Mouse (Mus musculus) lung, postnatal 10 days (tissue): ENCODE measurements at regions not wholly inside any gene's neighbourhood (a gene's known extent, or its start where the extent isn't known, plus 50 kb on each side); places are given as distances from the start of the nearest gene placed in this dataset.

Source experiments
- DNase-seq: peaks from one replicate; pipeline ENCODE4 v3.0.0; 2021

GRCm38 (mm10) chr12:35429473-35429872, 105.4 kb downstream of the Ahr start:
- no peak for DNase-seq

GRCm38 (mm10) chr12:35419206-35419605, 115.6 kb downstream of the Ahr start:
- DNase-seq: no peak

- DNase-seq: peak; percentile 2
These were observed 116.9 kb downstream of the Ahr start for GRCm38 (mm10) chr12:35417943-35418342.

- DNase-seq: no peak
These were observed 118.3 kb downstream of the Ahr start for GRCm38 (mm10) chr12:35416583-35416982.

GRCm38 (mm10) chr12:35412715-35413114, 122.1 kb downstream of the Ahr start:
- no peak for DNase-seq

- no peak for DNase-seq
These were observed 126.4 kb downstream of the Ahr start for GRCm38 (mm10) chr12:35408461-35408860.

GRCm38 (mm10) chr12:35408044-35408443, 126.8 kb downstream of the Ahr start:
- DNase-seq: no peak

GRCm38 (mm10) chr12:35401853-35402252, 133.0 kb downstream of the Ahr start:
- no peak for DNase-seq

GRCm38 (mm10) chr12:35401219-35401618, 133.6 kb downstream of the Ahr start:
- DNase-seq: no peak

GRCm38 (mm10) chr12:35395211-35395610, 139.6 kb downstream of the Ahr start:
- no peak for DNase-seq

- peak; percentile 2 for DNase-seq
These were observed 142.7 kb downstream of the Ahr start for GRCm38 (mm10) chr12:35392111-35392510.

GRCm38 (mm10) chr12:35390266-35390665, 144.6 kb downstream of the Ahr start:
- no peak for DNase-seq

- DNase-seq: no peak
These were observed 145.0 kb downstream of the Ahr start for GRCm38 (mm10) chr12:35389839-35390238.

GRCm38 (mm10) chr12:35384211-35384610, 150.6 kb downstream of the Ahr start:
- DNase-seq: peak; percentile 14

GRCm38 (mm10) chr12:35377266-35377665, 157.6 kb downstream of the Ahr start:
- no peak for DNase-seq

GRCm38 (mm10) chr12:35376365-35376764, 158.5 kb downstream of the Ahr start:
- no peak for DNase-seq

GRCm38 (mm10) chr12:35357901-35358300, 176.9 kb downstream of the Ahr start:
- DNase-seq: no peak

GRCm38 (mm10) chr12:35338191-35338954, 196.5 kb downstream of the Ahr start:
- no peak for DNase-seq

GRCm38 (mm10) chr12:35336314-35336713, 198.5 kb downstream of the Ahr start:
- DNase-seq: no peak

GRCm38 (mm10) chr12:35334344-35335075, 200.3 kb downstream of the Ahr start:
- no peak for DNase-seq

GRCm38 (mm10) chr12:35331303-35331702, 203.5 kb downstream of the Ahr start:
- DNase-seq: no peak

- DNase-seq: no peak
These were observed 205.1 kb downstream of the Ahr start for GRCm38 (mm10) chr12:35329699-35330098.

- DNase-seq: no peak
These were observed 215.3 kb downstream of the Ahr start for GRCm38 (mm10) chr12:35319571-35319970.

- no peak for DNase-seq
These were observed 217.8 kb downstream of the Ahr start for GRCm38 (mm10) chr12:35317046-35317445.
